Mouse (Mus musculus): Measurements from ENCODE around the gene Anapc1. TPM values are rescaled to one million over a fixed set of nuclear protein-coding genes. Genes with fewer than 3 reads are reported as not detected.

The Anapc1 gene
- total and polyA plus RNA-seq, 3 experiments: 51.7 to 146 (median 92.0) TPM

GRCm38 (mm10) chr2:128726626-128727025 lies 39.4 kb upstream of the Anapc1 start:
- no peaks in the 10 kb centered on the region for H3K27me3 ChIP-seq (replicated peaks)

GRCm38 (mm10) chr2:128726067-128726466 lies 38.9 kb upstream of the Anapc1 start:
- no peak overlapping the region for H3K9ac ChIP-seq (ENCODE audit: insufficient read depth, low read depth)
- H3K27ac ChIP-seq (ENCODE audit: insufficient read depth, low read depth): no peak overlapping the region
- no peak for DNase-seq (ENCODE audit: extremely low read depth)
- no peaks in the 10 kb centered on the region for H3K79me2 ChIP-seq (replicated peaks; ENCODE audit: control insufficient read depth, extremely low read depth, insufficient read depth, poor library complexity, severe bottlenecking)
- H3K4me1 ChIP-seq (ENCODE audit: control insufficient read depth in 1 of 2, insufficient read depth in 2 of 2): peaks cover 0 to 8% of the 10 kb centered on the region in 2 experiments; a peak in 2 of 4 replicates
- no peak overlapping the region for H3K4me2 ChIP-seq (ENCODE audit: insufficient read depth, low read depth, poor library complexity, severe bottlenecking)
- H3K27me3 ChIP-seq (replicated peaks): no peaks in the 10 kb centered on the region
- peaks cover 5% of the 10 kb centered on the region for H3K9me3 ChIP-seq (replicated peaks; ENCODE audit: low read length)
- H3K4me3 ChIP-seq (replicated peaks in 1 of 3; ENCODE audit: low read depth in 2 of 3, low read length in 2 of 3, poor library complexity in 1 of 3): no peak overlapping the region
- no peaks in the 10 kb centered on the region for H3K36me3 ChIP-seq (replicated peaks in 1 of 2; ENCODE audit: control insufficient read depth in 1 of 2, insufficient read depth in 1 of 2, low read length in 1 of 2)
- in situ Hi-C loops (cut with MboI; ENCODE audit: low pct_ligation_motif_present, low pct_unique_long_range_greater_than_20kb, low sequenced_read_pairs) (no loop called here), dilution Hi-C loops (cut with MboI; ENCODE audit: extremely low pct_ligation_motif_present, extremely low pct_unique_long_range_greater_than_20kb, low sequenced_read_pairs) (no loop called here)
- no peak for TF ChIP-seq ZC3H11A (IDR thresholded peaks at IDR 0.05; ENCODE audit: low read depth, low read length)
- no peak for TF ChIP-seq KAT2A (IDR thresholded peaks at IDR 0.05; ENCODE audit: insufficient replicate concordance, low read length)
- no peak for TF ChIP-seq MEF2A (IDR thresholded peaks at IDR 0.05; ENCODE audit: borderline replicate concordance, low read depth, low read length)
- no peak for TF ChIP-seq CTCF (conservative IDR thresholded peaks at IDR 0.05 in 1 of 2, IDR thresholded peaks at IDR 0.05 in 1 of 2; ENCODE audit: low read depth in 2 of 2, low read length in 2 of 2)
- no peak for TF ChIP-seq ETS1 (conservative IDR thresholded peaks at IDR 0.05; ENCODE audit: low read depth, low read length)
- no peak for TF ChIP-seq E2F4 (IDR thresholded peaks at IDR 0.05; ENCODE audit: insufficient replicate concordance, low read depth, low read length)
- TF ChIP-seq PAX5 (IDR thresholded peaks at IDR 0.05; ENCODE audit: low read length): no peak
- TF ChIP-seq ZMIZ1 (IDR thresholded peaks at IDR 0.05; ENCODE audit: low read depth, low read length): no peak
- no peak for TF ChIP-seq USF1 (IDR thresholded peaks at IDR 0.05; ENCODE audit: low read depth, low read length)
- TF ChIP-seq USF2 (conservative IDR thresholded peaks at IDR 0.05; ENCODE audit: low read depth, low read length): no peak
- TF ChIP-seq ZKSCAN1 (IDR thresholded peaks at IDR 0.05; ENCODE audit: borderline replicate concordance, low read depth, low read length): no peak
- no peak for TF ChIP-seq NRF1 (IDR thresholded peaks at IDR 0.05; ENCODE audit: low read depth, low read length)
- no peak for TF ChIP-seq POLR2A (IDR thresholded peaks at IDR 0.05; ENCODE audit: low read depth, low read length)
- no peak for TF ChIP-seq HCFC1 (IDR thresholded peaks at IDR 0.05; ENCODE audit: low read depth, low read length)

More at GRCm38 (mm10) chr2:128726626-128727025, 39.4 kb upstream of the Anapc1 start:
- Histone ChIP-seq H3K4me1 (ENCODE audit: control insufficient read depth in 1 of 2, insufficient read depth in 2 of 2) (peaks cover 0 to 8% of the 10 kb centered on the region in 2 experiments; a peak in 2 of 4 replicates), H3K9me3 (replicated peaks; ENCODE audit: low read length) (peaks cover under 1% of the 10 kb centered on the region), H3K36me3 (replicated peaks in 1 of 2; ENCODE audit: control insufficient read depth in 1 of 2, insufficient read depth in 1 of 2, low read length in 1 of 2) (no peaks in the 10 kb centered on the region), H3K79me2 (replicated peaks; ENCODE audit: control insufficient read depth, extremely low read depth, insufficient read depth, poor library complexity, severe bottlenecking) (no peaks in the 10 kb centered on the region), H3K27ac (ENCODE audit: insufficient read depth, low read depth) (no peak overlapping the region), H3K4me2 (ENCODE audit: insufficient read depth, low read depth, poor library complexity, severe bottlenecking) (no peak overlapping the region), H3K4me3 (replicated peaks in 1 of 3; ENCODE audit: low read depth in 2 of 3, low read length in 2 of 3, poor library complexity in 1 of 3) (no peak overlapping the region), H3K9ac (ENCODE audit: insufficient read depth, low read depth) (no peak overlapping the region)
- in situ Hi-C loops (cut with MboI; ENCODE audit: low pct_ligation_motif_present, low pct_unique_long_range_greater_than_20kb, low sequenced_read_pairs) (no loop called here), dilution Hi-C loops (cut with MboI; ENCODE audit: extremely low pct_ligation_motif_present, extremely low pct_unique_long_range_greater_than_20kb, low sequenced_read_pairs) (no loop called here)
- no peak for DNase-seq (ENCODE audit: extremely low read depth)
- no peak for TF ChIP-seq CHD2 (IDR thresholded peaks at IDR 0.05; ENCODE audit: low read length)
- TF ChIP-seq PAX5 (IDR thresholded peaks at IDR 0.05; ENCODE audit: low read length): no peak
- TF ChIP-seq MEF2A (IDR thresholded peaks at IDR 0.05; ENCODE audit: borderline replicate concordance, low read depth, low read length): no peak
- no peak for TF ChIP-seq JUND (conservative IDR thresholded peaks at IDR 0.05; ENCODE audit: low read depth, low read length)
- no peak for TF ChIP-seq TBP (conservative IDR thresholded peaks at IDR 0.05; ENCODE audit: low read depth, low read length)
- TF ChIP-seq GABPA (IDR thresholded peaks at IDR 0.05; ENCODE audit: insufficient replicate concordance, low read depth, low read length): no peak
- no peak for TF ChIP-seq ETS1 (conservative IDR thresholded peaks at IDR 0.05; ENCODE audit: low read depth, low read length)
- no peak for TF ChIP-seq ZMIZ1 (IDR thresholded peaks at IDR 0.05; ENCODE audit: low read depth, low read length)
- TF ChIP-seq USF2 (conservative IDR thresholded peaks at IDR 0.05; ENCODE audit: low read depth, low read length): no peak
- no peak for TF ChIP-seq SIN3A (IDR thresholded peaks at IDR 0.05; ENCODE audit: low read length)
- TF ChIP-seq MAX (IDR thresholded peaks at IDR 0.05; ENCODE audit: low read length): no peak
- TF ChIP-seq NELFE (IDR thresholded peaks at IDR 0.05; ENCODE audit: low read depth, low read length): no peak
- TF ChIP-seq TCF12 (IDR thresholded peaks at IDR 0.05; ENCODE audit: low read depth, low read length): no peak
- no peak for TF ChIP-seq RAD21 (IDR thresholded peaks at IDR 0.05; ENCODE audit: low read depth, low read length)
- no peak for TF ChIP-seq E2F4 (IDR thresholded peaks at IDR 0.05; ENCODE audit: insufficient replicate concordance, low read depth, low read length)

Data from CH12.LX (cell line).